Mouse (Mus musculus): ENCODE results near the gene Maml1. TPM values are rescaled to one million over a fixed set of nuclear protein-coding genes. Genes with fewer than 3 reads are reported as not detected.
A peak's percentile ranks its signal among the peaks of the same experiment; 100 is the strongest.

Gene Maml1
- polyA plus RNA-seq, 1 experiment from 2014 or later: 1.5 TPM

DNA sequence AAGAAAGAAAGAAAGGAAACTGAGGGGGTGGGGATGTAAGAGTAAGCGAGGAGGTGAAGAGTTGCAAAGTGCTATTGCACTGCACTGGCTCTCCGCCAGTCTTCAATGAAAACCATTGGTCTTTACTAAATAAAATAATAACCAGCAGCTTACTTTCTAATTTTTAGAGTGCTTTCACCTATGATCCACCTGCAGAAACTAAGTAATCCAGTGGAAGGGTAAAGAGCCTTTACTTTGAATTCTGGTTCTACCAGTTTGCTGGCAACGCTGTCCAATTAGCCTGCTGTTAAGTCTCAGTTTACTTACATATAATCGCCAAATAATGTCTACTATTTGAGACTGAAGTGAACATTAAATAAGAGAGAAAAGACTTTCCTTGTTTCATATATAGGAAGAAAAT is 13.1 kb downstream of the Maml1 start:
- Histone ChIP-seq H3K27me3 (no peaks in the 10 kb centered on the region), H3K4me1 (replicated peaks) (peaks cover 21% of the 10 kb centered on the region), H3K9ac (no peak overlapping the region), H3K4me2 (no peak overlapping the region), H3K4me3 (replicated peaks) (no peak overlapping the region), H3K36me3 (replicated peaks) (peaks cover 21% of the 10 kb centered on the region), H3K27ac (replicated peaks) (no peak overlapping the region), H3K9me3 (replicated peaks) (no peaks in the 10 kb centered on the region)
- WGBS (ENCODE audit: insufficient replicate concordance): 81% methylated on average over 4 of the region's 4 CpGs
- no peak for ATAC-seq (ENCODE audit: insufficient read depth)

- ATAC-seq (ENCODE audit: insufficient read depth): no peak
- Histone ChIP-seq H3K27ac (replicated peaks) (no peak overlapping the region), H3K4me3 (replicated peaks) (no peak overlapping the region), H3K4me2 (no peak overlapping the region), H3K36me3 (replicated peaks) (peaks cover 19% of the 10 kb centered on the region), H3K4me1 (replicated peaks) (peaks cover 21% of the 10 kb centered on the region), H3K9ac (no peak overlapping the region), H3K27me3 (no peaks in the 10 kb centered on the region), H3K9me3 (replicated peaks) (no peaks in the 10 kb centered on the region)
- WGBS (ENCODE audit: insufficient replicate concordance): 84% methylated on average over 6 of the region's 6 CpGs
Observed at GRCm38 (mm10) chr11:50277706-50278105, 14.4 kb downstream of the Maml1 start.

- no peak overlapping the region for H3K4me2 ChIP-seq
- H3K4me1 ChIP-seq (replicated peaks): peaks cover 21% of the 10 kb centered on the region
- H3K9me3 ChIP-seq (replicated peaks): no peaks in the 10 kb centered on the region
- no peak overlapping the region for H3K27ac ChIP-seq (replicated peaks)
- no peak overlapping the region for H3K4me3 ChIP-seq (replicated peaks)
- ATAC-seq (ENCODE audit: insufficient read depth): no peak
- H3K27me3 ChIP-seq: no peaks in the 10 kb centered on the region
- H3K9ac ChIP-seq: no peak overlapping the region
- peaks cover 18% of the 10 kb centered on the region for H3K36me3 ChIP-seq (replicated peaks)
Observed at GRCm38 (mm10) chr11:50277025-50277424, 15.1 kb downstream of the Maml1 start.

GRCm38 (mm10) chr11:50275568-50276151 is 16.5 kb downstream of the Maml1 start:
- Histone ChIP-seq H3K36me3 (replicated peaks) (peaks cover 15% of the 10 kb centered on the region), H3K27me3 (no peaks in the 10 kb centered on the region), H3K4me3 (replicated peaks) (no peak overlapping the region), H3K4me1 (replicated peaks) (peaks cover 21% of the 10 kb centered on the region), H3K9me3 (replicated peaks) (no peaks in the 10 kb centered on the region), H3K27ac (replicated peaks) (no peak overlapping the region; the same call in 1 of the 2 replicates), H3K9ac (no peak overlapping the region), H3K4me2 (no peak overlapping the region)
- ATAC-seq (ENCODE audit: insufficient read depth): peak; percentile 44; the same call in 1 of the 2 replicates
- WGBS (ENCODE audit: insufficient replicate concordance): 35% methylated on average over 5 of the region's 5 CpGs

DNA sequence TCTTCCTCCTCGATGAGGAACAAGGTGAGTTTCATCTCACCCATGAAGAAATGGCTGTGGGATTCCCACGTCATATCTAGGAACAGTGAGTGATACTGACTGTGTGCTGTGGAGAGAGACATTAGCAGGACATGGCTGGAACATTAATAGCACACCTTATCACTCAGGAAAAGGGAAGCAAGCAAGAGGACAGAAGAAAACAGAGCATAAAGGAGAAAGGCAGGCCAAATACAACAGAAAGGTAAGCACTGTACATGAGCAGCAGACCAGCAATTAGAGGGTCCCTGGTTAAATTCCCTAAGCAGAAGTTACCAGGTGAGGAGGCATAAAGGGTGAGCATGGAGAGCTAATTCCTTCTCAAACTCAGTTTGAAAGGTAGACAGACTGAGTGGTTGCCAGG is 17.0 kb downstream of the Maml1 start:
- H3K4me2 ChIP-seq: no peak overlapping the region
- ATAC-seq (ENCODE audit: insufficient read depth): no peak
- H3K9me3 ChIP-seq (replicated peaks): no peaks in the 10 kb centered on the region
- H3K4me3 ChIP-seq (replicated peaks): no peak overlapping the region
- peaks cover 14% of the 10 kb centered on the region; the same call in 1 of the 2 replicates for H3K36me3 ChIP-seq (replicated peaks)
- WGBS (ENCODE audit: insufficient replicate concordance): 33% methylated on average over 2 of the region's 2 CpGs
- peaks cover 21% of the 10 kb centered on the region for H3K4me1 ChIP-seq (replicated peaks)
- H3K27ac ChIP-seq (replicated peaks): 0 out of 2 replicates have a peak overlapping the region, but pooled peaks have one; percentile 20
- no peak overlapping the region for H3K9ac ChIP-seq
- H3K27me3 ChIP-seq: no peaks in the 10 kb centered on the region

GRCm38 (mm10) chr11:50272819-50273218 is 19.3 kb downstream of the Maml1 start:
- Histone ChIP-seq H3K9me3 (replicated peaks) (no peaks in the 10 kb centered on the region), H3K4me2 (no peak overlapping the region), H3K9ac (no peak overlapping the region), H3K27ac (replicated peaks) (no peak overlapping the region), H3K27me3 (no peaks in the 10 kb centered on the region), H3K4me3 (replicated peaks) (no peak overlapping the region), H3K4me1 (replicated peaks) (peaks cover 21% of the 10 kb centered on the region), H3K36me3 (replicated peaks) (peaks cover 9% of the 10 kb centered on the region; the same call in 1 of the 2 replicates)
- WGBS (ENCODE audit: insufficient replicate concordance): 73% methylated on average over 2 of the region's 2 CpGs
- no peak for ATAC-seq (ENCODE audit: insufficient read depth)

DNA sequence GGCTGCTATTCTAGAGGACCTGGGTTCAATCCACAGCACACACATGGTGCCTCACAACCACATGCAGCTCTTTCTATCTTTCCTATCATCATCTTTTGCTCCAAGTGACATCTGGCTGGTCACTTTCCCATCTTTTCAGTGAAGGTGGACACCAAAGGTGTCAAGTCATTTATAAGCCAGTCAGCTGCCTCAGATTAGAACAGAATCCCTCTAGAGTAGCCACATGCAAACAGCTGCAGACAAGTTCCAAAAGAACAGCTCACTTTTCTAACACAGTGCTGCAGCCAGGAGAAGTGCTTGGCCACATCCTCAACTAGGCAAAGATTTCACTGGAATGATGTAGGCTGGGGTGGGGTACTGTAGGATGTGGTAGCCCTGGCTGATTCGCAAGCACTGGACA is 22.2 kb downstream of the Maml1 start:
- no peaks in the 10 kb centered on the region for H3K9me3 ChIP-seq (replicated peaks)
- H3K27ac ChIP-seq (replicated peaks): no peak overlapping the region
- no peak overlapping the region for H3K4me3 ChIP-seq (replicated peaks)
- no peaks in the 10 kb centered on the region for H3K27me3 ChIP-seq
- no peak overlapping the region for H3K9ac ChIP-seq
- 76% methylated on average over 1 of the region's 1 CpGs for WGBS (ENCODE audit: insufficient replicate concordance)
- H3K4me2 ChIP-seq: no peak overlapping the region
- peaks cover 21% of the 10 kb centered on the region for H3K36me3 ChIP-seq (replicated peaks)
- H3K4me1 ChIP-seq (replicated peaks): peaks cover 5% of the 10 kb centered on the region; the same call in 1 of the 2 replicates
- ATAC-seq (ENCODE audit: insufficient read depth): no peak

- Histone ChIP-seq H3K9ac (no peak overlapping the region), H3K36me3 (replicated peaks) (peaks cover 28% of the 10 kb centered on the region), H3K27me3 (no peaks in the 10 kb centered on the region), H3K27ac (replicated peaks) (no peak overlapping the region), H3K4me3 (replicated peaks) (no peak overlapping the region), H3K4me1 (replicated peaks) (no peaks in the 10 kb centered on the region), H3K4me2 (no peak overlapping the region), H3K9me3 (replicated peaks) (no peaks in the 10 kb centered on the region)
- ATAC-seq (ENCODE audit: insufficient read depth): no peak
- WGBS (ENCODE audit: insufficient replicate concordance): 55% methylated on average over 2 of the region's 2 CpGs
Observed at GRCm38 (mm10) chr11:50269163-50269562, 22.9 kb downstream of the Maml1 start.

GRCm38 (mm10) chr11:50266997-50267396 is 25.1 kb downstream of the Maml1 start:
- no peak for ATAC-seq (ENCODE audit: insufficient read depth)
- no peaks in the 10 kb centered on the region for H3K9me3 ChIP-seq (replicated peaks)
- no peaks in the 10 kb centered on the region for H3K27me3 ChIP-seq
- peaks cover 44% of the 10 kb centered on the region for H3K36me3 ChIP-seq (replicated peaks)
- H3K27ac ChIP-seq (replicated peaks): no peak overlapping the region
- WGBS (ENCODE audit: insufficient replicate concordance): 76% methylated on average over 3 of the region's 3 CpGs
- no peaks in the 10 kb centered on the region for H3K4me1 ChIP-seq (replicated peaks)
- H3K4me3 ChIP-seq (replicated peaks): no peak overlapping the region
- H3K4me2 ChIP-seq: no peak overlapping the region
- no peak overlapping the region for H3K9ac ChIP-seq

- H3K9ac ChIP-seq: no peak overlapping the region
- no peaks in the 10 kb centered on the region for H3K27me3 ChIP-seq
- H3K9me3 ChIP-seq (replicated peaks): no peaks in the 10 kb centered on the region
- H3K4me1 ChIP-seq (replicated peaks): no peaks in the 10 kb centered on the region
- H3K36me3 ChIP-seq (replicated peaks): peaks cover 55% of the 10 kb centered on the region
- H3K4me3 ChIP-seq (replicated peaks): no peak overlapping the region
- H3K4me2 ChIP-seq: no peak overlapping the region
- no peak overlapping the region for H3K27ac ChIP-seq (replicated peaks)
- 76% methylated on average over 8 of the region's 8 CpGs for WGBS (ENCODE audit: insufficient replicate concordance)
- no peak for ATAC-seq (ENCODE audit: insufficient read depth)
Observed at GRCm38 (mm10) chr11:50265931-50266330, 26.2 kb downstream of the Maml1 start.

DNA sequence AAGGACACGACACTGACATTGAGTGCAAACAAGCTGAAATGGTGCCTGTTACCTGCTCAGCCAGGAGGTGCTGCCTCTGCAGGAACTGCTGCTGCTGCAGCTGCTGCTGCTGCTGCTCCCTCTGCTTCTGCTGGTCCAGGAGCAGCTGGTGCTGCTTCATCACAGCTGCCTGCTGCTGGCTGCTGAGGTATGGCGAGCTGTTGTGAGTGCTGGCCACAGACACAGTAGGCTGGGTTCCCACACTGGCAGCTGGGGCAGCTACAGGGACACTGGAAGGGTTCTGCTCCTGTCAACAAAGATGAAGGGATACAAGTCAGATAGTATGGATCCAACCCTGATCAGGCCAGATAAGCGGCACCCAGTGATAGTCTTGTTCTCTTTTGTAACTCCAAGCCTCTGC is 28.9 kb downstream of the Maml1 start:
- 77% methylated on average over 3 of the region's 3 CpGs for WGBS (ENCODE audit: insufficient replicate concordance)
- ATAC-seq (ENCODE audit: insufficient read depth): no peak
- H3K36me3 ChIP-seq (replicated peaks): peaks cover 82% of the 10 kb centered on the region

GRCm38 (mm10) chr11:50262020-50262419 is 30.1 kb downstream of the Maml1 start:
- 74% methylated on average over 4 of the region's 4 CpGs for WGBS (ENCODE audit: insufficient replicate concordance)

More for the DNA sequence above, 28.9 kb downstream of the Maml1 start:
- Histone ChIP-seq H3K27ac (replicated peaks) (no peak overlapping the region), H3K9me3 (replicated peaks) (no peaks in the 10 kb centered on the region), H3K27me3 (no peaks in the 10 kb centered on the region), H3K4me1 (replicated peaks) (no peaks in the 10 kb centered on the region), H3K4me3 (replicated peaks) (no peak overlapping the region), H3K9ac (no peak overlapping the region), H3K4me2 (no peak overlapping the region)

More at GRCm38 (mm10) chr11:50262020-50262419, 30.1 kb downstream of the Maml1 start:
- Histone ChIP-seq H3K27ac (replicated peaks) (no peak overlapping the region), H3K4me2 (no peak overlapping the region), H3K4me1 (replicated peaks) (no peaks in the 10 kb centered on the region), H3K36me3 (replicated peaks) (peaks cover 93% of the 10 kb centered on the region), H3K4me3 (replicated peaks) (no peak overlapping the region), H3K27me3 (no peaks in the 10 kb centered on the region), H3K9me3 (replicated peaks) (no peaks in the 10 kb centered on the region), H3K9ac (no peak overlapping the region)
- no peak for ATAC-seq (ENCODE audit: insufficient read depth)
